Mouse (Mus musculus) midbrain, embryonic 12.5 days (tissue): ENCODE measurements around the gene Odf2. TPM values are rescaled to one million over a fixed set of nuclear protein-coding genes. Genes with fewer than 3 reads are reported as not detected.

ENCODE experiments used
- ATAC-seq: fragments of 200-750 bp; cut with Nextera tagmentation; 2 replicates; pipeline ENCODE4 v1.8.0; 2017; ENCODE audit warnings: low read depth, moderate TSS enrichment, moderate library complexity; ENCODE audit not compliant: low FRiP score
- H3K27ac ChIP-seq: fragments of 300-500 bp; sonication (generic); replicated peaks from 2 replicates; pipeline ENCODE4 v1.5.1; 2016; ENCODE audit warnings: mild to moderate bottlenecking
- H3K27me3 ChIP-seq: fragments of 300-500 bp; sonication (generic); 2 replicates; pipeline ENCODE4 v1.6.1; 2016; ENCODE audit warnings: mild to moderate bottlenecking
- H3K36me3 ChIP-seq: fragments of 300-500 bp; sonication (generic); 2 replicates; pipeline ENCODE4 v1.6.1; 2016
- H3K4me1 ChIP-seq: fragments of 300-500 bp; sonication (generic); 2 replicates; pipeline ENCODE4 v1.6.1; 2016
- H3K4me2 ChIP-seq: fragments of 300-500 bp; sonication (generic); replicated peaks from 2 replicates; pipeline ENCODE4 v1.6.1; 2016; ENCODE audit warnings: mild to moderate bottlenecking, moderate library complexity
- H3K4me3 ChIP-seq: fragments of 300-500 bp; sonication (generic); 2 replicates; pipeline ENCODE4 v1.5.1; 2016; ENCODE audit warnings: mild to moderate bottlenecking
- H3K9ac ChIP-seq: fragments of 300-500 bp; sonication (generic); replicated peaks from 2 replicates; pipeline ENCODE4 v1.6.1; 2016; ENCODE audit warnings: mild to moderate bottlenecking, moderate library complexity
- H3K9me3 ChIP-seq: fragments of 300-500 bp; sonication (generic); 2 replicates; pipeline ENCODE4 v1.6.1; 2016; ENCODE audit warnings: mild to moderate bottlenecking
- WGBS: fragments of 180-500 bp; shearing (Covaris S2); methylation state at CpG from one replicate; pipeline ENCODE4 v1.1.7; 2016; 5-methylcytosine and 5-hydroxymethylcytosine counted together
- polyA plus RNA-seq: library from polyadenylated mRNA; unstranded; fragments of >200 nt; fragmentation: Nextera tagmentation; extraction: Ambion mirVana; gene quantifications from 2 replicates; pipeline ENCODE4 v1.2.1, GENCODE M21; 2016

Gene Odf2
- polyA plus RNA-seq, 1 experiment from 2014 or later: 108 TPM

DNA sequence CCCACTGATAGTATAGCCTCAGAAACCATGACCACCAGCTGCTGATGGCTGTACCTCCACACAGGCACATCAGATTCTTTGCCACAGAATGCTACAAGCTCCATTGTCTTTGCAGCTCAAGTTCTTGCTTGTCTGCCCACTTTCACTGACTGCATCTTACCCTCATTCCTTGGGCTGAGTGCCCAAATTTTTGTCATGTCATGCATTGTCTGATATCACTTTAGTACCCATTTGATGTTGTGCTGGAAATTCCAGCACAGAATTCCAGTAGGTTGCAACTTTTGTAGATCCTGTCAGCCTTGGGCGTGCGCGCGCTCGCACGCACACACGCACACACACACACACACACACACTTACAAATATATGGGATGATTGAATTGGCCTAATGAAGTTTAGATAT lies 72.2 kb downstream of the Odf2 start:
- Histone ChIP-seq H3K4me1 (peaks cover 13% of the 10 kb centered on the region; the same call in 1 of the 2 replicates), H3K27ac (no peak overlapping the region), H3K9ac (no peak overlapping the region), H3K9me3 (no peaks in the 10 kb centered on the region), H3K36me3 (peaks cover 41% of the 10 kb centered on the region), H3K27me3 (no peaks in the 10 kb centered on the region), H3K4me2 (no peak overlapping the region), H3K4me3 (no peak overlapping the region)
- 97% methylated on average over 7 of the region's 7 CpGs for WGBS
- no peak for ATAC-seq

DNA sequence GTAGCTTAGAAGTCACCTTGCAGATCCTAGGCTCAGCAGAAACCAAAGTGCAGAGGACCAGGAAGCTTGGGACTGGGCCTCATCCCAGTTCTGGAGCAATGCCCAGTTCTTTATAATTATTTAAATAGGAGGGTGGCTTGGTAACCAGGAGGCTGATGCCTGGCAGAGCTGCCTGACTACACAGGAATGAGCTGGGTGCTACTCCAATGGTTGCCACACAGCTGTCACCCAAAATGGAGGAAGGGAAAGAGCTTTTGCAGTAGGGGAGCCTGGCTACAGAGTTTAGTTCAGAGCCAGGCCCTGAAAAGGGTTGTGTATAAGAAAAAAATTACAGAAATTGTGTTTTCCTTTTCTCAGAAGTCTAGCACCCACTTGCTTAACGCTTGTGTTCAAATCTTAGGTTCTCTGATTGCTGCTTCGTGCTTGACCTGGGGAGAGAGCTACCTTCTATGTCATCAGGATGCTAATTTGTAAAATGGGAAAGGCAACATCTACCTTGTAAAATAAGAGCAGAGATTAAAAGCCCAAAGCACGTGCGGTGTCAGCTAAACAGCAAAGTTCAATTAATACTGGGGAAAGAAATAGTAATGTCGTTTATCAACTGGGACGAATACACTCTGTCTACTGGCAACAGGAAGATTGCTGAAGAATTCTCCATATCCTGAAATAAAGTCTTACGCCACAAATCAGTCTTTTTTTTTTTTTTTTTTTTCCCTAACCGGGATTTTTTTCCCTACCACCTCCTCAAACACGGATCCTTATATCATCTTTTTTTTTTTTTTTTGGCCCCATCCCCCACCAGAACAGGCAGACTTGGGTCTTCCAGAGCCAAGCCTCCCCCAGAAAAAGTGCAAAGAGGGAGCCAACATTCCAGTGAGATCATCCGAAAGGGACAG lies 75.6 kb downstream of the Odf2 start:
- Histone ChIP-seq H3K27me3 (no peaks in the 10 kb centered on the region), H3K4me1 (peaks cover 41% of the 10 kb centered on the region), H3K27ac (peak overlapping the region; percentile 93), H3K4me2 (peak overlapping the region; percentile 66), H3K9ac (peak overlapping the region; percentile 96), H3K36me3 (peaks cover 18% of the 10 kb centered on the region), H3K9me3 (no peaks in the 10 kb centered on the region), H3K4me3 (peak overlapping the region; percentile 96)
- 21% methylated on average over 10 of the region's 10 CpGs for WGBS
- no peak for ATAC-seq

- peak within 1 kb of the TSS; percentile 66 for H3K4me2 ChIP-seq
- ATAC-seq: peak; percentile 99
- 1% methylated on average over 75 of the region's 82 CpGs for WGBS
- no peaks in the 10 kb centered on the region for H3K9me3 ChIP-seq
- H3K4me1 ChIP-seq: peaks cover 44% of the 10 kb centered on the region
- peaks cover 18% of the 10 kb centered on the region for H3K36me3 ChIP-seq
- H3K27me3 ChIP-seq: no peaks in the 10 kb centered on the region
- peak within 1 kb of the TSS; percentile 96 for H3K9ac ChIP-seq
- peak within 1 kb of the TSS; percentile 96 for H3K4me3 ChIP-seq
- peak within 1 kb of the TSS; percentile 93 for H3K27ac ChIP-seq
Measured at GRCm38 (mm10) chr2:29965250-29965843, 76.3 kb downstream of the Odf2 start, which contains the start of gene Sptan1. TSS of gene Sptan1 (plus strand) at chr2:29965560.

DNA sequence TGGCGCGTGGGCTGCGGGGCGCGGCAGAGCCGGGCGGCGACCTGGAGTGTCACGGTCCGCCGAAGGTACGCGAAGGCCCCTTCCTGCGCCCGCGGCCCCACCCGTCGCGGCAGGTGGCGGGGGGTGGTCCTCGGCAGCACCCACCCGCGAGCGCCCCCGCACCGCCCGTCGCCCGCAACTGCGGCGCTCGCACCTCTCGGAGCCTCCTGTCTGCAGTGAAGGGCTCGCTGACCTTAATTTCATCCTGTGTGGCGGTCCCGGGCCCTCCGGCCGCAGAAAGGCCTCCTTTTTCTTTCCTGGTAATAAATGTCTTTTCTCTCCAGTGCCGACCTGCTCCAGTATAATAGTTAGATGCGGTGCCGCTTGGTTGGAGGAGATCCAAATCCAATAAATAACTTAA lies 76.9 kb downstream of the Odf2 start:
- Histone ChIP-seq H3K9me3 (no peaks in the 10 kb centered on the region), H3K4me3 (peak overlapping the region; percentile 96), H3K27me3 (no peaks in the 10 kb centered on the region), H3K4me2 (peak overlapping the region; percentile 66), H3K27ac (peak overlapping the region; percentile 93), H3K36me3 (peaks cover 19% of the 10 kb centered on the region), H3K4me1 (peaks cover 44% of the 10 kb centered on the region), H3K9ac (peak overlapping the region; percentile 96)
- peak; percentile 23 for ATAC-seq
- WGBS: 1% methylated on average over 41 of the region's 41 CpGs

GRCm38 (mm10) chr2:29966826-29967225 lies 77.8 kb downstream of the Odf2 start:
- H3K9ac ChIP-seq: peak overlapping the region; percentile 96
- H3K27me3 ChIP-seq: no peaks in the 10 kb centered on the region
- H3K27ac ChIP-seq: no peak overlapping the region
- peaks cover 19% of the 10 kb centered on the region for H3K36me3 ChIP-seq
- no peak for ATAC-seq
- H3K9me3 ChIP-seq: no peaks in the 10 kb centered on the region
- H3K4me1 ChIP-seq: peaks cover 44% of the 10 kb centered on the region
- H3K4me3 ChIP-seq: peak overlapping the region; percentile 96
- 69% methylated on average over 2 of the region's 2 CpGs for WGBS
- H3K4me2 ChIP-seq: peak overlapping the region; percentile 66

- H3K4me1 ChIP-seq: peaks cover 44% of the 10 kb centered on the region
- peaks cover 19% of the 10 kb centered on the region for H3K36me3 ChIP-seq
- 60% methylated on average over 5 of the region's 5 CpGs for WGBS
- peak overlapping the region; percentile 43 for H3K9ac ChIP-seq
- ATAC-seq: no peak
- H3K27me3 ChIP-seq: no peaks in the 10 kb centered on the region
- H3K4me2 ChIP-seq: peak overlapping the region; percentile 66
- H3K4me3 ChIP-seq: peak overlapping the region; percentile 96; the same call in 1 of the 2 replicates
- H3K27ac ChIP-seq: no peak overlapping the region
- no peaks in the 10 kb centered on the region for H3K9me3 ChIP-seq
Measured at GRCm38 (mm10) chr2:29967768-29968167, 78.7 kb downstream of the Odf2 start.

GRCm38 (mm10) chr2:29968638-29969037 lies 79.6 kb downstream of the Odf2 start:
- no peak for ATAC-seq
- H3K4me2 ChIP-seq: no peak overlapping the region
- no peaks in the 10 kb centered on the region for H3K9me3 ChIP-seq
- no peak overlapping the region for H3K27ac ChIP-seq
- 85% methylated on average over 5 of the region's 5 CpGs for WGBS
- peaks cover 47% of the 10 kb centered on the region for H3K4me1 ChIP-seq
- no peak overlapping the region for H3K4me3 ChIP-seq
- H3K27me3 ChIP-seq: no peaks in the 10 kb centered on the region
- no peak overlapping the region; the same call in 1 of the 2 replicates for H3K9ac ChIP-seq
- H3K36me3 ChIP-seq: peaks cover 19% of the 10 kb centered on the region

DNA sequence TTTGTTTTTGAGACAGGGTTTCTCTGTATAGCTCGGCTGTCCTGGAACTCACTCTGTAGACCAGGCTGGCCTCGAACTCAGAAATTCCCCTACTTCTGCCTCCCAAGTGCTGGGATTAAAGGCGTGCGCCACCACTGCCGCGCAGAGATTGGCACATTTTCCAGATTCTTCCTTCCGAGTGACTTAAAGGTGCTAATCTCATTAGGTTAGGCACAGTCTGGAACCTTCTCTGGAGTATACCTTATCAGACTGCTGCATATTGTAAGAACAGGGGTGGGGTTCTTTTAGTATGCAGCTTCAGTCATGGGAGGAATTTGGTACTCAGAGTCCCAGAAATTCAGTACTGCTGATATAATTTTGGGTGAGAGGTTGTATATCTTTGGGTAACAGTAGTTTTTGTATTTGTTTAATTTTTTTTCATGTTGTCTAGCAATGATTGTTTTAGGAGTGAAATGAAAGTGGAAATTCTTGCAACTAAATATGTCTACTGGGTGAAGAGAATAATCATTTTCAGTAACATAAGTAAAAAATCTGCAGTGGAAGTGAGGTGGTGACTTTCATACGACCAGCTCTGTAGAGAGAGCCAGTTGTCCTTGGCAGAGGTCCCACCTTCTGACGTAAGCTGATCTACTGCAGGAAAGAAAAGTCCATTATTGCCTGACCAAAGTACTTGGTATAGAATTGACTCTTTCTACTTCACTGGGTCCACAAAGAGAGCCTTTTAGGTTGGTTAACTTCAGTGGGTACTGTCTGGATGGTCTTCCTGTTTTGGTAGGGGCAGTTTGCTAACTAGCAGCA lies 83.0 kb downstream of the Odf2 start:
- WGBS: 87% methylated on average over 9 of the region's 9 CpGs
- H3K9me3 ChIP-seq: no peaks in the 10 kb centered on the region
- H3K36me3 ChIP-seq: peaks cover 33% of the 10 kb centered on the region
- no peak overlapping the region for H3K4me2 ChIP-seq
- no peak overlapping the region for H3K4me3 ChIP-seq
- H3K27ac ChIP-seq: no peak overlapping the region
- peaks cover 27% of the 10 kb centered on the region for H3K4me1 ChIP-seq
- ATAC-seq: no peak
- no peaks in the 10 kb centered on the region for H3K27me3 ChIP-seq
- H3K9ac ChIP-seq: no peak overlapping the region

GRCm38 (mm10) chr2:29973525-29973924 lies 84.5 kb downstream of the Odf2 start:
- H3K27ac ChIP-seq: no peak overlapping the region
- H3K4me2 ChIP-seq: no peak overlapping the region
- H3K9me3 ChIP-seq: no peaks in the 10 kb centered on the region
- H3K36me3 ChIP-seq: peaks cover 36% of the 10 kb centered on the region
- no peaks in the 10 kb centered on the region for H3K27me3 ChIP-seq
- no peak for ATAC-seq
- peaks cover 15% of the 10 kb centered on the region for H3K4me1 ChIP-seq
- no peak overlapping the region for H3K4me3 ChIP-seq
- no peak overlapping the region for H3K9ac ChIP-seq
- 11% methylated on average over 2 of the region's 2 CpGs for WGBS

- Histone ChIP-seq H3K27me3 (no peaks in the 10 kb centered on the region), H3K27ac (no peak overlapping the region), H3K36me3 (peaks cover 54% of the 10 kb centered on the region), H3K9ac (no peak overlapping the region), H3K4me1 (peaks cover 4% of the 10 kb centered on the region; the same call in 1 of the 2 replicates), H3K4me2 (no peak overlapping the region), H3K9me3 (no peaks in the 10 kb centered on the region), H3K4me3 (no peak overlapping the region)
- ATAC-seq: no peak
Measured at GRCm38 (mm10) chr2:29977307-29977706, 88.3 kb downstream of the Odf2 start.

GRCm38 (mm10) chr2:29980661-29981060 lies 91.6 kb downstream of the Odf2 start:
- Histone ChIP-seq H3K4me1 (no peaks in the 10 kb centered on the region), H3K4me2 (no peak overlapping the region), H3K4me3 (no peak overlapping the region), H3K27ac (no peak overlapping the region), H3K9me3 (no peaks in the 10 kb centered on the region), H3K27me3 (no peaks in the 10 kb centered on the region), H3K36me3 (peaks cover 81% of the 10 kb centered on the region), H3K9ac (no peak overlapping the region)
- no peak for ATAC-seq
- 100% methylated on average over 1 of the region's 1 CpGs for WGBS
